Mouse (Mus musculus) neural tube, embryonic 10.5 days (tissue): ENCODE data around the gene Ykt6.
"Not testable (repeated sequence)": the region's sequence is repeated elsewhere in the genome, so short reads cannot be mapped to it uniquely, and the experiment has no call there.

Experiments used
- DNase-seq: peaks from one replicate; pipeline ENCODE4 v3.0.0-alpha.2; 2017; ENCODE audit warnings: low spot score; ENCODE audit errors: extremely low spot score

The Ykt6 gene

GRCm38 (mm10) chr11:5990910-5991309 lies 35.4 kb downstream of the Ykt6 start:
- DNase-seq, result peak; percentile 64

DNA sequence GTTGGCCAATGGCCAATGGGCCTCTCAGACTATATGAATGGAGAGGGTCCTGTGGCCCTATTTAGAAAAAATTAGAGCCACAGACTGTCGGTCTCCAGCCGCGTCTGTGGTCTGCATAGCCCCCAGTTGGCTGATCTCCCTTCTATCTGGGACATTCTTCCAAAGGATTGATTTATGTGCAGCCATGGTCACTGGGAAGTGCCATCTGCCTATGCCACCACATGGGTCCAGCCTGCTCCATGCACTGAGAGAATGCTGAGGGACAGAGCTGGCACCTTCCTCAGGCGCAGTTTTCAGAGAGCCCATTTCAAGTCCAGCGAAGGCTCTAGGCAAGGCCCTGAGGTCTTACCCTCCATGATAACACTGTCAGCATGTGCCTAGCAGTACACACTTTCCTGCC lies 38.7 kb downstream of the Ykt6 start:
- no peak for DNase-seq

- no peak for DNase-seq
These were observed 39.4 kb downstream of the Ykt6 start for GRCm38 (mm10) chr11:5994880-5995279.

GRCm38 (mm10) chr11:5995989-5996388 lies 40.5 kb downstream of the Ykt6 start:
- DNase-seq, result peak; percentile 88

DNA sequence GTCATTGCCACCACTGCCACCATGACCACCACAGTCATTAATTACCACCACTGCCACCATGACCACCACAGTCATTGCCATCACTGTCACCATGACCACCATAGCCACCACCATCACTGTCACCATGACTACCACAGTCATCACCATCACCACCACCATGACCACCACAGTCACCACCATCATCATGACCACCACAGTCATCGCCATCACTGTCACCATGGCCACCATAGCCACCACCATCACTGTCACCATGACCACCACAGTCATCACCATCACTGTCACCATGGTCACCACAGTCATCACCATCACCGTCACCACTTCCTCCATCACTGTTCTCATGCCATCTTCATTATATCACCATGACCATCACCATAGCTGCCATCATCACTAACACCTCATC lies 43.0 kb downstream of the Ykt6 start:
- no peak for DNase-seq

- DNase-seq, result peak; percentile 61
These were observed 44.6 kb downstream of the Ykt6 start for GRCm38 (mm10) chr11:5999832-6000771.

DNA sequence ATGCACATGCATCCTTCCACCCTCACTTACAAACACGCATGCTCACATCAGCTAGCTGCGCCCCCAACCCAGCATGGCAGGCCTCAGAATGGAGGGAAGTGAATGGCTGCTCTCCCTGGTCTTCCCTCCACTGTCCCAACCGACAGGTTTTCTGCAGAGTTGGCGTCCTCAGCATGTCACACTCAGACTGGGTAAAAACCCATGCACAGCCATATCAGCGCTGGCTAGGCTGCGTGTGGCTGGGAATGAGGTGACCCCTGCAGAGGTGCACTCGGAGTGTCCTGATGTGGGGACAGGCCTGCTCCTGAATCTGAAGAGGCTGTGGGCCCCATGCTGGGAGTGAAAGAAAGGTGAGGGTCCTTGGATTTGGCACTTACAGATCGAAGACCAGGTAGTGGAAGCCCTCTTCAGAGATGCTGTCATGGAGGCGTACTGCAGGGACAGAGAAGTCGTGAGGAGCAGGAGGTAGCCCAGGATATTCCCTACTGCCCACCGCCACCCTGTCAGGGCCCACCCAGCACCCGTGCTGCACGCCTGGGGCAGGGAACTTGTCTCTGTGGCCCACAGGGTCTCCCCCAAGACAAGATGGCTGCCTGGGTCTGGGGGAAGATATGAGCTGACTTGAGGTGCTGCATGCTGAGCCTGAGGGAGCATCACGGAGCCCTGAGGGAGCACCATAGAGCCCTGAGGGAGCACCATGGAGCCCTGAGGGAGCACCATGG lies 45.6 kb downstream of the Ykt6 start:
- no peak for DNase-seq

DNA sequence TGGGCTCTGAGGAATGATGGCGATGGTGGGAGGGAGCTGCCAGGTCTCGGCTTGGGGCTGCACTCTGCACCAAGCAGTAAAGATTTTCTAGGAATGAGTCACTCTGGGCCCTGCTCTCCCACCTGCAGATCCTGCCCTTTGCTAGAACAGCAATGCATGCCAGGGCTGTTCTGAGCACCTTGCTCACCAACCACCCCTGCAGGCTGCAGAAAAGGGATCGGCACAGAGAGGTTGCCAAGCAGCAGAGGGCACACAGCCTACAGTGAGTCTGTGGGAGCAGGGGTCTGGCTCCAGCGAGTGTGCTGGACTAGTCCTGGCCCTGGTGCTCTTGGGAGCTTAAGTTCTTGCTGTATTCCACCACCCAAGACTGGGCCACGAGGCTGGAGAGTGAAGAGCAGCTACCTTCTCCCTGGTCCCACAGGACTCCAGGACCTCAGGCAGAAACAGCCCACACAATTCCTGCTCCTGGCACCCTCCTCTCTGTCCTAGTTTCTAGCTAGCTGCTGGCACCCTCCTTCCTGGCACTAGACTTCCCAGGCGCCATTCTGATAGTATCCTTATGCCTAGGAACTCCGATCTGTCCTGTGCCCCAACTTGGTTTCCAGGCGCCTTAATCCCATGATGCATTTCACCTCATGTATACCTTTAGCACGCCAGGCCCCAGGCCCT lies 46.6 kb downstream of the Ykt6 start:
- DNase-seq, result no peak

GRCm38 (mm10) chr11:6003046-6003639 lies 47.6 kb downstream of the Ykt6 start:
- DNase-seq, result no peak

- DNase-seq, result not testable (repeated sequence)
These were observed 50.0 kb downstream of the Ykt6 start for GRCm38 (mm10) chr11:6005374-6006043.

- DNase-seq, result not testable (repeated sequence)
These were observed 51.0 kb downstream of the Ykt6 start for GRCm38 (mm10) chr11:6006351-6007009.

GRCm38 (mm10) chr11:6007010-6007778 lies 51.7 kb downstream of the Ykt6 start:
- DNase-seq, result peak; percentile 30

DNA sequence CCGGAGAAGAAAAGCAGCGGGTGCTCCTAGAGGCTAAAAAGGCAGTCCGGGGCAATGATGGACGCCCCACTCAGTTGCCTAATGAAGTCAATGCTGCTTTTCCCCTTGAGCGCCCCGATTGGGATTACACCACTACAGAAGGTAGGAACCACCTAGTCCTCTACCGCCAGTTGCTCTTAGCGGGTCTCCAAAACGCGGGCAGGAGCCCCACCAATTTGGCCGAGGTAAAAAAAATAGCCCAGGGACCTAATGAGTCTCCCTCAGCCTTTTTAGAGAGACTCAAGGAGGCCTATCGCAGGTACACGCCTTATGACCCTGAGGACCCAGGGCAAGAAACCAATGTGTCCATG lies 52.3 kb downstream of the Ykt6 start:
- not testable (repeated sequence) for DNase-seq

GRCm38 (mm10) chr11:6010751-6011482 lies 55.4 kb downstream of the Ykt6 start:
- not testable (repeated sequence) for DNase-seq

DNA sequence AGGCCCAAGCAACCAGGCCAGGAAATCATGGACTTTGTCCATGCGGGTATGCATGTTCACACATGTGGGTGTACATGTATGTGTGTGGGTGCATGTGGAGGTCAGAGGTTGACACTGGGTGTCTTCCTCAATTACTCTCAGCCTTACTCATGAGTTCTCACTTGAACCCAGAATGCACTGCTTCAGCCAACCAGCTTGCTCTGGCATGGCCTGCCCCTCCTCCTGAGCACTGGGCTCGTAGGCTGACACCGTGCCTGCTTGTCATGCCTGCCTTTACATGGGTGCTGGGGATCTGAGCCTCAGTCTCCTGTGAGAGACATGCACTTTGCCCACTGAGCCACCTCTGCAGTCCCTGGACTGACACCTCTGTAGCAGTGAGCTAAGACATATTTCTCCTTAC lies 56.4 kb downstream of the Ykt6 start:
- DNase-seq, result no peak

DNA sequence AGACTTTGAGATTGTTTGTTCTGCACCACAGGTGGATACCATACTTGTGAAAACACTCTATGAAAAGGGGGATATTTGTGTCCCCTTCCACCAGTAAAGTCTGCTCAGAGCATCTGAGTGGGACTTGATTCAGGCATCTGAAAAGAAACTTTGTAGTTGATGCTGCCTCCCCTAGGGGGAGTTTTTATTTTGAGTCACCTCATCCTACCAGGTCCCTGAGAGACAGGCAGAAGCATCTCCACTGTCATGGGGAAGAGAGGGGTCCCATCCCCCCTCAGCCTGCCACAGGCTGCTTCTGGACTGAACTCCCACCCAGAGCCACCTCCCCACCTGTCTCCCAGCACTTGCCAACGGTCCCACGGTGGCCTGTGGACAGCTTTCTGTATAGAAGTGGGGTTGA lies 57.9 kb downstream of the Ykt6 start:
- DNase-seq, result no peak

- no peak for DNase-seq
These were observed 59.5 kb downstream of the Ykt6 start for GRCm38 (mm10) chr11:6015011-6015431.

GRCm38 (mm10) chr11:6016368-6016767 lies 60.9 kb downstream of the Ykt6 start:
- no peak for DNase-seq

DNA sequence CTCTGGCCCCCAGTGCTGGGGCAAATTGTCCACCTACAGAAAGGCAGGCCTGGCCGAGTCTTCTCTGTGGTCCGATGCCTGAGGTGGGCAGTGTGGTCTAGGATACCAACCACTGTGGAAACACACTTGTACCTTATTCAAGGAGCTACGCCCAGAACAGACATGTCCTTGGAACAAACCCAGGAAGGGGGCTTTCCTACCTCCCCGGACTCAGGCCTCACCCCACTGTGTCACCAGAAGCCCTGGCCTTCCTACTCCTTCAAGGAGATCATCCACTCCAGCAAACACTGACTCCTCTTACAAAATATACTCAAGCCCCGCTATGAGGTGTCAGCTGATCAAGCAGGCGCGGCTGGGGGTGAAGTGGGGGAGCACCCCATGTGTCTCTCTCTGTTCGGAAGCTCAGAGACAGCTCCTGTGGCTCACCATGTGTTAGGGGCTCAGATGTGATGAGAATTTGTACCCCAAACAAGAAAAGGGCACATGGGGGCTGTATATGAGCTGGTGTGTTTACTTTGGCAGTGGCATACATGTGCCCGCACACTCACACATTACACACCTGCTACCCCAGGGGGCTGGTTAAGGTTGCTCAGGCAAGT lies 61.4 kb downstream of the Ykt6 start:
- DNase-seq, result no peak
